Mouse (Mus musculus) bone marrow macrophage, adult 2 months (primary cell): ENCODE results near the gene Clip1. TPM values are rescaled to one million over a fixed set of nuclear protein-coding genes. Genes with fewer than 3 reads are reported as not detected.
A peak's percentile ranks its signal among the peaks of the same experiment; 100 is the strongest.
"Not testable (repeated sequence)": the region's sequence is repeated elsewhere in the genome, so short reads cannot be mapped to it uniquely, and the experiment has no call there.

ENCODE experiments used
- H3K27ac ChIP-seq: 2 replicates; pipeline ENCODE4 v1.5.1; 2012; ENCODE audit warnings: low read depth, low read length; ENCODE audit not compliant: insufficient read depth
- H3K4me1 ChIP-seq: 2 replicates; pipeline ENCODE4 v1.6.1; 2012; ENCODE audit warnings: low read length; ENCODE audit not compliant: control insufficient read depth, insufficient read depth
- H3K4me3 ChIP-seq: 2 replicates; pipeline ENCODE4 v1.5.1; 2012; ENCODE audit warnings: mild to moderate bottlenecking, low read length, moderate library complexity; ENCODE audit not compliant: insufficient read depth
- CTCF ChIP-seq: IDR thresholded peaks from 2 replicates; pipeline ENCODE4 v1.5.1; 2012; ENCODE audit warnings: low read depth, mild to moderate bottlenecking, low read length, moderate library complexity
- POLR2A ChIP-seq: IDR thresholded peaks from 2 replicates; pipeline ENCODE4 v1.6.1; 2012; ENCODE audit warnings: mild to moderate bottlenecking, low read depth, low read length, borderline replicate concordance
- polyA plus RNA-seq: library from polyadenylated mRNA; stranded (reverse); fragments of >200 nt; gene quantifications from 2 replicates; pipeline ENCODE4 v1.2.4, GENCODE M21; 2012; ENCODE audit not compliant: missing spikeins, insufficient read depth, insufficient read length

Clip1 gene
- polyA plus RNA-seq: 53.6 and 73.6 TPM in 2 replicates

DNA sequence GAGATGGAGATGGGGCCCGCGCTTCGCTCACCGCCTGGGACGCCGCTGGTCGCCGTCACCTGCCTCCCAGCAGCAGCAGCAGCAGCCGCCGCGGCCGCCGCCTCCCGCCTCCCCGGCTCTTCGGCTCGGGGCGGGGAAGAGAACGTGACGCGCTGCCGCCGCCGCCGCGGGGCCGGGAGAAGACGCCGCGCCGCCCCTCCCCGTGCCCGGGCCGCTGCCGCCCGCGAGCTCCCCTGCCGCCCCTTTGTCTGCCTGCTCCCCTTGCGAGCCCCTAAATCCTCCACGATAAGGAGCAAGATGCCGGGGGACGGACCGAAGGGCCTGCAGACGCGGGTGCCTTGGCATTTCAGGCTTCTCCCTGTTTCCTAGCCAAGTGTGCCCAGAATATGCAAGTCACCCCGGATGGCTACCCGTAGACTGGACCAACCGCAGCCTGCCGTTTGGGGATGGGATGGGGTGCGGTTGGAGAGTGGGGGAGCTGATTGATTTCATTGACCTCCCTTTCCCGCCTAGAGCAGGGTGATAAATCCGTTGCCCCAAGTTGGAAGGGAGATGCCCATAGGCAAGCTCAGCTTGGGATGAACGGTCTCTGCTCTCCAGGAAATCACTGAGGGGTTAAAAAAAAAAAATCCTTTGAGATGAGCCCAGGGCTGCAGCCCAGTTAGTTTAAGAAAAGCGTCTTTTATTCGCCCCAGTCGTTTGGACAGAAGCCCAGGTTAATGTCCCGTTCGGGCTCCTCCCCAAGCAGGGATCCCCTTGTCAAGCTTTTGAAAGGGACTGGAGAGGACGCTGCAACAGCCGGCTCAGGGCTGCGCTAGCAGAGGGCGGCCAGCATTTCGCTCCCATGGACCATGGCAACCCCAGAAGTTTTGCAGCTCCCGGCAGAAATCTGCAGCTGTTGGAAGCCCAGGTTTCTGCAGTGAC lies at the start of gene Clip1:
Gene Clip1 (minus strand): TSS at position 398 of the 924 bp plus-strand sequence.
- Histone ChIP-seq H3K27ac (peak within 1 kb of the TSS; percentile 70), H3K4me3 (peak within 1 kb of the TSS; percentile 93), H3K4me1 (peaks cover 23% of the 10 kb centered on the region)
- TF ChIP-seq CTCF: no peak
- no peak for TF ChIP-seq POLR2A

- no peak overlapping the region for H3K27ac ChIP-seq
- H3K4me3 ChIP-seq: no peak overlapping the region
- H3K4me1 ChIP-seq: no peaks in the 10 kb centered on the region
- TF ChIP-seq CTCF: no peak
- no peak for TF ChIP-seq POLR2A
Observed at GRCm38 (mm10) chr5:123730981-123731380, 46.6 kb upstream of the Clip1 start.

DNA sequence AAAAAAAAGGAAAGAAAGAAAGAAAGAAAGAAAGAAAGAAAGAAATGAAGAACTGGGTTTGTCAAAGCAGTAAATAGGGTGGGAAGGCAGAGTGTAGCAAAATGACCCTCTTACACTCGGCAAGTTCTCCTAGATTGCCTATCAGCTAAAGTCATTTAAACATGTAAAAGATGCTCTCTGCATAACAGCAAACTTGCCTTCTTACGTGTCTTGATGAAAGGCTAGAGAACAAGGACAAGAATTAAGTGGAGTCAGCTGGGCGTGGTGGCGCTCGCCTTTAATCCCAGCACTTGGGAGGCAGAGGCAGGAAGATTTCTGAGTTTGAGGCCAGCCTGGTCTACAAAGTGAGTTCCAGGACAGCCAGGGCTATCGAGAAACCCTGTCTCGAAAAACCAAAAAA lies 39.4 kb upstream of the Clip1 start:
- H3K4me1 ChIP-seq, H3K4me3 ChIP-seq: not testable (repeated sequence)

GRCm38 (mm10) chr5:123720328-123721311 lies 36.2 kb upstream of the Clip1 start, which contains the start of gene Zcchc8:
Gene Zcchc8, minus strand, starts transcription at chr5:123721100.
- H3K4me1 ChIP-seq: peaks cover 31% of the 10 kb centered on the region
- TF ChIP-seq CTCF (no peak; the same call in 1 of the 2 replicates), POLR2A (peak; percentile 52; the same call in 1 of the 2 replicates)
- H3K27ac ChIP-seq: peak within 1 kb of the TSS; percentile 77
- H3K4me3 ChIP-seq: peak within 1 kb of the TSS; percentile 93

More for the DNA sequence above, 39.4 kb upstream of the Clip1 start:
- H3K27ac ChIP-seq: not testable (repeated sequence)

- Histone ChIP-seq H3K4me1 (peaks cover 43% of the 10 kb centered on the region), H3K4me3 (no peak overlapping the region), H3K27ac (peak overlapping the region; percentile 76)
- no peak for TF ChIP-seq POLR2A
- TF ChIP-seq CTCF: no peak
Observed at GRCm38 (mm10) chr5:123714622-123715021, 30.2 kb upstream of the Clip1 start.

GRCm38 (mm10) chr5:123713782-123714181 lies 29.4 kb upstream of the Clip1 start:
- TF ChIP-seq POLR2A (no peak), CTCF (no peak)
- Histone ChIP-seq H3K4me3 (no peak overlapping the region), H3K27ac (peak overlapping the region; percentile 76), H3K4me1 (peaks cover 42% of the 10 kb centered on the region)

- H3K4me3 ChIP-seq: no peak overlapping the region
- no peak for TF ChIP-seq CTCF
- TF ChIP-seq POLR2A: no peak
- H3K27ac ChIP-seq: no peak overlapping the region
Observed at GRCm38 (mm10) chr5:123709571-123709970, 25.2 kb upstream of the Clip1 start.

GRCm38 (mm10) chr5:123708598-123708997 lies 24.2 kb upstream of the Clip1 start:
- H3K4me3 ChIP-seq: no peak overlapping the region
- H3K27ac ChIP-seq: no peak overlapping the region
- TF ChIP-seq POLR2A (no peak), CTCF (no peak)
- H3K4me1 ChIP-seq: peaks cover 13% of the 10 kb centered on the region

More at GRCm38 (mm10) chr5:123709571-123709970, 25.2 kb upstream of the Clip1 start:
- peaks cover 17% of the 10 kb centered on the region for H3K4me1 ChIP-seq

DNA sequence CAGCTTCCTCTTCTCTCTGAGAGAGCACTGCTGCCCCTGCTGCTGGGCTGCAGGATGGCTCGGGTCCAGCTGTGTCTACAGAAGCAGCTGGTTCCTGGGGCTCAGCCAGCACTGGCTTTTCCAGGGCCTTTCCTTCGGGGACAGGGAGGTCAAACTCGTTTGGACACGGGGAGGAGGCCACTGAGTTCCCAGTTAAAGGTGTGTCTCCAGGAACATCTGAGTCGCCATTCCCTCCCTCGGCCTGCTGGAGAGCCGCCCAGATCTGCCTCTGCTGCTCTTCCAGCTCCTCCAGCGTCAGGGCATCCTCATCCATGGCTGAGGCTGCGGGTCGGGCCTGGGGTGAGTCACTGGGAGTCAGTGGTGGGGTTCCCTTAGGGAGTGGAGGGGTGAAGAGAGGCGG lies 16.2 kb upstream of the Clip1 start:
- H3K4me3 ChIP-seq: no peak overlapping the region
- H3K4me1 ChIP-seq: peaks cover 17% of the 10 kb centered on the region

More for the DNA sequence above, 16.2 kb upstream of the Clip1 start:
- TF ChIP-seq POLR2A (no peak), CTCF (no peak)
- no peak overlapping the region for H3K27ac ChIP-seq
